Mouse (Mus musculus): ENCODE data around the gene Olfr1195.
"Not testable (repeated sequence)": the region's sequence is repeated elsewhere in the genome, so short reads cannot be mapped to it uniquely, and the experiment has no call there.

The Olfr1195 gene

GRCm38 (mm10) chr2:88689087-88689486 is at the start of gene Olfr1195:
Gene Olfr1195, minus strand, starts transcription at chr2:88689187.
- DNase-seq (ENCODE audit: low spot score in 2 of 2): no peak

GRCm38 (mm10) chr2:88732266-88732665 is 43.3 kb upstream of the Olfr1195 start, which contains the start of gene Olfr1197:
Gene Olfr1197, minus strand, starts transcription at chr2:88732366.
- DNase-seq (ENCODE audit: low spot score in 2 of 2): no peak

- no peak for DNase-seq (ENCODE audit: low spot score in 2 of 2)
Measured at GRCm38 (mm10) chr2:88704497-88704896, 15.5 kb upstream of the Olfr1195 start, which contains the start of gene Olfr1196. Gene Olfr1196, minus strand, starts transcription at chr2:88704597.

- not testable (repeated sequence) for DNase-seq (ENCODE audit: low spot score in 2 of 2)
Measured at GRCm38 (mm10) chr2:88675328-88675727, 13.7 kb downstream of the Olfr1195 start, which contains the start of gene Olfr1193. Gene Olfr1193, plus strand, starts transcription at chr2:88675628.

GRCm38 (mm10) chr2:88648209-88648608 is 40.8 kb downstream of the Olfr1195 start, which contains the start of gene Olfr1192-ps1:
Gene Olfr1192-ps1, plus strand, starts transcription at chr2:88648509.
- DNase-seq (ENCODE audit: low spot score in 2 of 2): no peak

GRCm38 (mm10) chr2:88640242-88640641 is 48.7 kb downstream of the Olfr1195 start, which contains the start of gene Olfr1191-ps1:
Gene Olfr1191-ps1, plus strand, starts transcription at chr2:88640542.
- DNase-seq (ENCODE audit: low spot score in 2 of 2): not testable (repeated sequence)

Measured in cerebellum, postnatal 4 days (tissue).